Mouse (Mus musculus): Measurements from ENCODE around the gene Maff. TPM values are rescaled to one million over a fixed set of nuclear protein-coding genes. Genes with fewer than 3 reads are reported as not detected.

Gene Maff
- polyA plus RNA-seq, 1 experiment from 2014 or later = 1.2 TPM

DNA sequence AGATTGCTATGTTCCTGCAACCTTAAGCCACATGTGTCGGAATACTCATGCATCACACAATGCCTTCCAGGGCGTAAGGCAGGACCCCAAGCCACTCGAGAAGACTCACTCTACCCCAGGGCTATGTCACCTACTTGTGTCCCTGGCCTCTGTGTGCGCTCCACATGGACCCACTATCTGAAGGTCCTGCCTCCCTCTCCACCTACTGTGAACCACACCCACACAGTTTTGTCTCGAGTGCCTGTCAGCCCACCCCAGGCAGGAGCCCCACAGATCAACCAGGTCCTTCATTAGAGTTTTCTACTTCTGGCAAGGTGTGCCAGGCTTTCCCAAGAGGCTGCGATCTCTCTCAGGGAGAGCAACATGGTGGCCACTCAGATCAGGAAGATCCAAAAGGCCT lies 48.9 kb downstream of the Maff start:
- Histone ChIP-seq H3K27ac (0 out of 2 replicates have a peak overlapping the region, but pooled peaks have one; percentile 16), H3K4me3 (no peak overlapping the region), H3K27me3 (ENCODE audit: low read depth, poor library complexity, severe bottlenecking) (no peaks in the 10 kb centered on the region), H3K36me3 (peaks cover 46% of the 10 kb centered on the region), H3K9me3 (replicated peaks) (no peaks in the 10 kb centered on the region), H3K4me1 (peaks cover 58% of the 10 kb centered on the region)
- no peak for DNase-seq (ENCODE audit: low spot score)
- WGBS = 85% methylated on average over 6 of the region's 6 CpGs

GRCm38 (mm10) chr15:79396736-79397135 lies 50.3 kb downstream of the Maff start:
- H3K4me3 ChIP-seq = no peak overlapping the region
- H3K27me3 ChIP-seq (ENCODE audit: low read depth, poor library complexity, severe bottlenecking) = no peaks in the 10 kb centered on the region
- peaks cover 63% of the 10 kb centered on the region for H3K4me1 ChIP-seq
- H3K36me3 ChIP-seq = peaks cover 40% of the 10 kb centered on the region
- no peak for DNase-seq (ENCODE audit: low spot score)
- peak overlapping the region; percentile 22; the same call in 1 of the 2 replicates for H3K27ac ChIP-seq
- 84% methylated on average over 11 of the region's 11 CpGs for WGBS
- H3K9me3 ChIP-seq (replicated peaks) = no peaks in the 10 kb centered on the region

DNA sequence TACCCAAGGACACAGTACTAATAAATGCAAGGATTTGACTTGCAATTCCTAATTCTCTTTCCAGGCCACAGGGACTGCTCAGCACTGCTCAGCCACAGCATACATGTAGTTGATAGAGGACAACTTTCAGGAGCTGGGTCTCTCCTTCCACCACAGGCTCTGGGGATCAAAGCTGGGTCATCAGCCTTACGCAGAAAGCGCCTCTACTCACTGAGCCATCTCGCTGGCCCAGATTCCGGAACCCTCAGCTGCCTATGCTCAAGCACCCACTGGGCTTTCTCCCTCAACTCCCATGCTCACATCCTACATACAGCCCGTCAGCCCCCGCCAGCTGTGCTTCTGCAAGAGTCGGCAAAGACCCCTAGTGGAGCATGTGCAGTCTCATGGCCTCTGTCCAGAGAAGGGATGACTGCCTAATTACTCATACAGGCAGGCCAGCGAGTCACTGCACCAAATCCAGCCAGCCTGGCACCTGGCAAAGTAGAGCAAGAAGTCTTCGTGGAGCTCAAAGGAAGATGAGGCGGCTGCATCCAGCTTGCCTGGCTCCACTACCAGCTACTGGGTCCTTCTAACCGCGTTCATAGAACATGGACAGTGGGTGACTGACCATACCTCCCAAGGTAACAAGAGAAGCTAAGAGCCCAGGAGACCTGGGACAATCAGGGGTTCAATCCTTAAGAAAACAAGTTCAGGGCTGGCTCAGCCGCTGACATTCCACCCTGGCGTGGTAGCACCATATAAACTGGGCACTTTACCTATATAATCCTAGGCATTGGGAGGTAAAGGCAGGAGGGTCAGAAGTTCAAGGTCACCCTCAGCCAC lies 53.0 kb downstream of the Maff start:
- Histone ChIP-seq H3K9me3 (replicated peaks) (no peaks in the 10 kb centered on the region), H3K27ac (no peak overlapping the region), H3K36me3 (peaks cover 34% of the 10 kb centered on the region), H3K4me1 (peaks cover 56% of the 10 kb centered on the region), H3K27me3 (ENCODE audit: low read depth, poor library complexity, severe bottlenecking) (no peaks in the 10 kb centered on the region), H3K4me3 (no peak overlapping the region)
- 86% methylated on average over 14 of the region's 14 CpGs for WGBS
- no peak for DNase-seq (ENCODE audit: low spot score)

GRCm38 (mm10) chr15:79400134-79400974 lies 53.9 kb downstream of the Maff start:
- DNase-seq (ENCODE audit: low spot score) = no peak
- Histone ChIP-seq H3K9me3 (replicated peaks) (no peaks in the 10 kb centered on the region), H3K36me3 (peaks cover 29% of the 10 kb centered on the region), H3K4me1 (peaks cover 55% of the 10 kb centered on the region), H3K27me3 (ENCODE audit: low read depth, poor library complexity, severe bottlenecking) (no peaks in the 10 kb centered on the region), H3K4me3 (no peak overlapping the region), H3K27ac (peak overlapping the region; percentile 68)
- WGBS = 65% methylated on average over 6 of the region's 6 CpGs

DNA sequence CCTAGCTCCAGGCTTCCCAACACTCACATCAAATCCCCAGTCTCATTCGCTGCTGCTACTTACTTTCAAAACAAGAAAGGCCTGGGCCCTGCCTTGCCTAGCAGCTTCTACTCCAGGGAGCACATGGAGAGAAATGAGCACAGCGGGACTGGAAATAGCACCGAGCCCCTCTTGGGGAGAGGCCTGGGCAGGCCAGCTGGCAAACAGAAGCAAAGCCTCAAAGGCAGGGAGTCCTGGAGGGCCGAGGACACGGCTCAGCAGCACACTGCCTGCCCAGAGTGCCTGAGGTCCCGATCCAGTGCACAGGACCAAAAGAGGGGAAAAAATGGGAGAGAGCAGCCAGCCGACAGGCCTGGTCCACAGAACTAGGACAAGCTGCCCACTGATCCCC lies 54.5 kb downstream of the Maff start:
- no peaks in the 10 kb centered on the region for H3K27me3 ChIP-seq (ENCODE audit: low read depth, poor library complexity, severe bottlenecking)
- no peaks in the 10 kb centered on the region for H3K9me3 ChIP-seq (replicated peaks)
- H3K4me1 ChIP-seq = peaks cover 55% of the 10 kb centered on the region
- no peak for DNase-seq (ENCODE audit: low spot score)
- WGBS = 63% methylated on average over 7 of the region's 7 CpGs
- peak overlapping the region; percentile 15; the same call in 1 of the 2 replicates for H3K4me3 ChIP-seq
- H3K36me3 ChIP-seq = peaks cover 26% of the 10 kb centered on the region
- peak overlapping the region; percentile 68 for H3K27ac ChIP-seq

- Histone ChIP-seq H3K36me3 (peaks cover 14% of the 10 kb centered on the region), H3K4me3 (peak overlapping the region; percentile 84), H3K9me3 (replicated peaks) (no peaks in the 10 kb centered on the region), H3K27ac (peak overlapping the region; percentile 91), H3K4me1 (peaks cover 60% of the 10 kb centered on the region), H3K27me3 (ENCODE audit: low read depth, poor library complexity, severe bottlenecking) (no peaks in the 10 kb centered on the region)
- peak; percentile 52 for DNase-seq (ENCODE audit: low spot score)
- WGBS = 28% methylated on average over 5 of the region's 5 CpGs
Measured at GRCm38 (mm10) chr15:79402176-79402575, 55.8 kb downstream of the Maff start.

- H3K9me3 ChIP-seq (replicated peaks) = no peaks in the 10 kb centered on the region
- peak within 1 kb of the TSS; percentile 84 for H3K4me3 ChIP-seq
- DNase-seq (ENCODE audit: low spot score) = peak; percentile 89
- WGBS = under 1% methylated on average over 85 of the region's 90 CpGs
- peak within 1 kb of the TSS; percentile 91 for H3K27ac ChIP-seq
- H3K27me3 ChIP-seq (ENCODE audit: low read depth, poor library complexity, severe bottlenecking) = no peaks in the 10 kb centered on the region
- H3K4me1 ChIP-seq = peaks cover 60% of the 10 kb centered on the region
- peaks cover 7% of the 10 kb centered on the region; the same call in 1 of the 2 replicates for H3K36me3 ChIP-seq
Measured at GRCm38 (mm10) chr15:79402836-79403762, 56.7 kb downstream of the Maff start, which contains the start of gene Tmem184b. Gene Tmem184b (minus strand): TSS chr15:79403569.

DNA sequence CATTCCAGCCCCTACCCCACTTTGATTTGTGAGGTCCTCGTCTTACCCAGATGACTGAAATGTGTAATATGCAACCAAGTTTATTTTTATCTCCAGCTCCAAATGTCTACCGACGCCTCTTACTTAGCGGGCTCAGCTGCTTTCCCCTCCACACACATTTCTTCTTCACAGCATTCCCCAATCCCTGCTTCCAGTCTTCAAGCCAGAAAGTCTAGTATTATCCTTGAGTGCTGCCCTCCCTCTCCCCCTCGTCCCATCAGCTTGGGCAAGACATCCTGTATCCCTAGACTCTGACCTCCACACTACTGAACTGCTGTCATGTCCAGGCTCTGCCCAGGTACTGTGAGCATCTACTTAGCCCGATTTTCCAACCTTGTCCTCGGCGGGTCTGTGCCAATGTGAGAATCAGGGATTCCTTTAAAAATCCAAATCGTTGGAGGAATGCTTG lies 57.4 kb downstream of the Maff start:
- Histone ChIP-seq H3K27me3 (ENCODE audit: low read depth, poor library complexity, severe bottlenecking) (no peaks in the 10 kb centered on the region), H3K4me1 (peaks cover 60% of the 10 kb centered on the region), H3K9me3 (replicated peaks) (no peaks in the 10 kb centered on the region), H3K27ac (peak overlapping the region; percentile 91; the same call in 1 of the 2 replicates), H3K4me3 (peak overlapping the region; percentile 84), H3K36me3 (0 out of 2 replicates have a peak, but pooled peaks cover 3% of the 10 kb centered on the region)
- DNase-seq (ENCODE audit: low spot score) = no peak
- 17% methylated on average over 9 of the region's 9 CpGs for WGBS

GRCm38 (mm10) chr15:79404277-79404676 lies 57.9 kb downstream of the Maff start:
- Histone ChIP-seq H3K27ac (no peak overlapping the region), H3K4me1 (peaks cover 59% of the 10 kb centered on the region), H3K27me3 (ENCODE audit: low read depth, poor library complexity, severe bottlenecking) (no peaks in the 10 kb centered on the region), H3K36me3 (0 out of 2 replicates have a peak, but pooled peaks cover 2% of the 10 kb centered on the region), H3K4me3 (no peak overlapping the region), H3K9me3 (replicated peaks) (no peaks in the 10 kb centered on the region)
- 44% methylated on average over 1 of the region's 1 CpGs for WGBS
- no peak for DNase-seq (ENCODE audit: low spot score)

- no peak overlapping the region for H3K27ac ChIP-seq
- 81% methylated on average over 4 of the region's 4 CpGs for WGBS
- DNase-seq (ENCODE audit: low spot score) = no peak
- H3K36me3 ChIP-seq = no peaks in the 10 kb centered on the region
- H3K9me3 ChIP-seq (replicated peaks) = no peaks in the 10 kb centered on the region
- no peaks in the 10 kb centered on the region for H3K27me3 ChIP-seq (ENCODE audit: low read depth, poor library complexity, severe bottlenecking)
- H3K4me3 ChIP-seq = no peak overlapping the region
- H3K4me1 ChIP-seq = peaks cover 36% of the 10 kb centered on the region
Measured at GRCm38 (mm10) chr15:79406564-79406963, 60.1 kb downstream of the Maff start.

All from limb, embryonic 10.5 days (tissue).